Mouse (Mus musculus) thymus, adult 18-20 months (tissue): ENCODE results near the gene Itpr1.

Experiments
- DNase-seq, 2 experiments: peaks; one replicate each; pipeline ENCODE4 v3.0.0; 2022; ENCODE audit warnings: mixed read lengths in 2 of 2

The Itpr1 gene

GRCm38 (mm10) chr6:108327561-108327960 is 114.7 kb downstream of the Itpr1 start:
- no peak for DNase-seq

- no peak for DNase-seq
Observed at GRCm38 (mm10) chr6:108328296-108328695, 115.4 kb downstream of the Itpr1 start.

GRCm38 (mm10) chr6:108330461-108330860 is 117.6 kb downstream of the Itpr1 start:
- no peak for DNase-seq

- DNase-seq = no peak
Observed at GRCm38 (mm10) chr6:108331268-108331667, 118.4 kb downstream of the Itpr1 start.

GRCm38 (mm10) chr6:108334059-108334458 is 121.2 kb downstream of the Itpr1 start:
- no peak for DNase-seq

- DNase-seq = no peak
Observed at GRCm38 (mm10) chr6:108335202-108335823, 122.4 kb downstream of the Itpr1 start.

- no peak for DNase-seq
Observed at GRCm38 (mm10) chr6:108336506-108336905, 123.6 kb downstream of the Itpr1 start.

GRCm38 (mm10) chr6:108337289-108337688 is 124.4 kb downstream of the Itpr1 start:
- DNase-seq = no peak

GRCm38 (mm10) chr6:108338362-108338761 is 125.5 kb downstream of the Itpr1 start:
- no peak for DNase-seq

- no peak for DNase-seq
Observed at GRCm38 (mm10) chr6:108342989-108343388, 130.1 kb downstream of the Itpr1 start.

GRCm38 (mm10) chr6:108343781-108344310 is 130.9 kb downstream of the Itpr1 start:
- no peak for DNase-seq

GRCm38 (mm10) chr6:108350801-108351200 is 137.9 kb downstream of the Itpr1 start:
- no peak for DNase-seq

GRCm38 (mm10) chr6:108351998-108352397 is 139.1 kb downstream of the Itpr1 start:
- DNase-seq = no peak

GRCm38 (mm10) chr6:108367412-108367811 is 154.5 kb downstream of the Itpr1 start:
- DNase-seq = no peak

GRCm38 (mm10) chr6:108369031-108369430 is 156.1 kb downstream of the Itpr1 start:
- no peak for DNase-seq

- DNase-seq = no peak
Observed at GRCm38 (mm10) chr6:108371347-108371893, 158.5 kb downstream of the Itpr1 start.

GRCm38 (mm10) chr6:108374019-108374418 is 161.1 kb downstream of the Itpr1 start:
- DNase-seq = no peak

GRCm38 (mm10) chr6:108379041-108379440 is 166.1 kb downstream of the Itpr1 start:
- no peak for DNase-seq

- DNase-seq = no peak
Observed at GRCm38 (mm10) chr6:108380209-108380608, 167.3 kb downstream of the Itpr1 start.

GRCm38 (mm10) chr6:108390624-108391324 is 177.9 kb downstream of the Itpr1 start:
- DNase-seq = no peak

- DNase-seq = no peak
Observed at GRCm38 (mm10) chr6:108393131-108393530, 180.2 kb downstream of the Itpr1 start.

- no peak for DNase-seq
Observed at GRCm38 (mm10) chr6:108397956-108398355, 185.1 kb downstream of the Itpr1 start.

GRCm38 (mm10) chr6:108401412-108401955 is 188.6 kb downstream of the Itpr1 start:
- no peak for DNase-seq

- DNase-seq = no peak
Observed at GRCm38 (mm10) chr6:108404736-108405135, 191.8 kb downstream of the Itpr1 start.
